Mouse (Mus musculus) T-cell, adult 66 days (primary cell): ENCODE measurements around the gene Nexmif. TPM values are rescaled to one million over a fixed set of nuclear protein-coding genes. Genes with fewer than 3 reads are reported as not detected.

Experiments
- total RNA-seq, 2 experiments: library from RNA; stranded (reverse); gene quantifications; 3 replicates in 1 of 2; 4 replicates in 1 of 2; pipeline ENCODE4 v1.2.4; 2023

The Nexmif gene
- total RNA-seq: not detected

GRCm38 (mm10) chrX:104200736-104201591 lies at the start of gene Nexmif:
Gene Nexmif (minus strand): TSS chrX:104201185.

Other genes with a start within 250 kb of the Nexmif start
- gene Rlim, start 219.9 kb downstream of the Nexmif start, total RNA-seq: 100 to 1,000 TPM in 1 of 2 experiments, 10 to 100 TPM in 1; 90.0 to 109 TPM
- gene Abcb7, start 212.7 kb upstream of the Nexmif start, total RNA-seq: 10 to 100 TPM; 26.1 to 27.5 TPM